14 mouse cellular contexts compared by ENCODE assay signal in the genomic region with DNA sequence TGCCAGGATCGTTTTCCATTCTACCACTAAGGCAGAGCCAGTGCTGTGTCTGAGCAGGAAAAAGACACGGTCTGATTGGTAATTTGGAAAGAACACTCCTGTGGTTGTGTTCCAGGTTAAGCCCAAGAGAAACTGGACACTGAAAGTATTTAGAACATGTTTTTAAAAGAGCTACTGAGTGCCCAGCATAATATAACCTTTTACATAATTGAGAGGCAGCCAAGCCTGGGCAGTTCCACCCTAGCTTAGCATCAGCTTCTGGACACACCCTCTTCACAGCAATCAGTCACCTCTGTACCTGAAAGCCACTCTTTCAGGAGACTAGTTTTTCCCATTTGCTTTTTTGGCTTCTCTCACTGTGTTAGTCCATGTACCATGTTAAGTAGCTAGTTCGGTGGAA.
DNase-seq lines count a peak whose midpoint lies in the region; ATAC-seq and TF ChIP-seq lines count a peak whose summit lies in the region.
"Had no signal": no experiment of that assay in that cellular context is flagged by ENCODE, and none has a peak within 500 bp of the region (broad histone marks: within the 10 kb centered on the region; RNA-seq: fewer than 3 reads in every experiment).

No protein-coding gene starts in this region.

- TF ChIP-seq CTCF in gastrocnemius, adult 2 months (IDR thresholded peaks at IDR 0.05): no peak
- TF ChIP-seq CTCF in kidney, adult 2 months (conservative IDR thresholded peaks at IDR 0.05; ENCODE audit: insufficient read depth, insufficient read length, low read depth, low read length): no peak

- no peaks in the 10 kb centered on the region for H3K9me3 ChIP-seq in kidney, embryonic 16.5 days (ENCODE audit: low read length)
- H3K9me3 ChIP-seq: embryonic facial prominence, embryonic 13.5 days; forebrain, embryonic 12.5 days had no signal

- ATAC-seq in kidney, embryonic 16.5 days (ENCODE audit: low FRiP score, low TSS enrichment): no peak

- peak overlapping the region; percentile 68 for H3K27ac ChIP-seq in gastrocnemius, adult 2 months
- H3K27ac ChIP-seq in kidney, adult 2 months (ENCODE audit: insufficient read depth, low read depth, low read length): peak overlapping the region; percentile 41; the same call in 1 of the 2 replicates
- no peak overlapping the region for H3K27ac ChIP-seq in kidney, embryonic 16.5 days (ENCODE audit: low read length)
- H3K27ac ChIP-seq: embryonic facial prominence, embryonic 13.5 days; forebrain, embryonic 12.5 days had no signal

- no peak overlapping the region for H3K4me2 ChIP-seq in kidney, embryonic 16.5 days (replicated peaks; ENCODE audit: low read depth, low read length)
- H3K4me2 ChIP-seq: embryonic facial prominence, embryonic 13.5 days; forebrain, embryonic 12.5 days had no signal

- no peak overlapping the region for H3K4me3 ChIP-seq in gastrocnemius, adult 2 months
- no peak overlapping the region for H3K4me3 ChIP-seq in kidney, adult 2 months (ENCODE audit: insufficient read depth, low read depth, low read length)
- H3K4me3 ChIP-seq in kidney, embryonic 16.5 days (ENCODE audit: low read length): no peak overlapping the region
- H3K4me3 ChIP-seq: embryonic facial prominence, embryonic 13.5 days; forebrain, embryonic 12.5 days had no signal

- intact Hi-C loops in gastrocnemius, adult 2 months (cut with DNase I): no loop called here
- intact Hi-C loops in gastrocnemius, postnatal 14 days (cut with DNase I; ENCODE audit: low total_unique reads): no loop called here

- 58% methylated on average over 3 of the region's 3 CpGs for WGBS in kidney, adult 2 months
- WGBS in kidney, embryonic 16.5 days: 88% methylated on average over 3 of the region's 3 CpGs

- H3K36me3 ChIP-seq in kidney, adult 2 months (ENCODE audit: control insufficient read depth, insufficient read depth, low read length): no peaks in the 10 kb centered on the region
- H3K36me3 ChIP-seq in kidney, embryonic 16.5 days (ENCODE audit: insufficient read depth, low read length): no peaks in the 10 kb centered on the region
- H3K36me3 ChIP-seq: embryonic facial prominence, embryonic 13.5 days; forebrain, embryonic 12.5 days had no signal

- H3K9ac ChIP-seq in kidney, embryonic 16.5 days (replicated peaks; ENCODE audit: low read length): no peak overlapping the region
- H3K9ac ChIP-seq: embryonic facial prominence, embryonic 13.5 days; forebrain, embryonic 12.5 days had no signal

- peaks cover 7% of the 10 kb centered on the region; the same call in 1 of the 2 replicates for H3K4me1 ChIP-seq in kidney, adult 2 months (ENCODE audit: control insufficient read depth, insufficient read depth, low read length)
- H3K4me1 ChIP-seq in kidney, embryonic 16.5 days (ENCODE audit: insufficient read depth, low read length): no peaks in the 10 kb centered on the region
- H3K4me1 ChIP-seq: embryonic facial prominence, embryonic 13.5 days; forebrain, embryonic 12.5 days had no signal

- peak; percentile 42 for DNase-seq in gastrocnemius, adult 2 months
- DNase-seq in gastrocnemius, postnatal 14 days: no peak
- DNase-seq in kidney, adult 2 months: peak; percentile 80
- peak; percentile 60 for DNase-seq in adipocyte (ENCODE audit: low spot score)
- peak; percentile 77 for DNase-seq in kidney, adult 9 months
- no peak for DNase-seq in cerebellum, adult 11-12 months
- no peak for DNase-seq in layer of hippocampus, adult 8-10 months (ENCODE audit: low spot score in 2 of 2)
- DNase-seq: adrenal gland, postnatal 36 days; cerebellum, adult 11 months; left cerebral cortex, postnatal 4 days; lung, adult 2 months had no signal

- TF ChIP-seq POLR2A in kidney, adult 2 months (IDR thresholded peaks at IDR 0.05; ENCODE audit: low read depth, low read length): no peak

- H3K27me3 ChIP-seq in kidney, adult 2 months (replicated peaks; ENCODE audit: control insufficient read depth, insufficient read depth, low read length): no peaks in the 10 kb centered on the region
- no peaks in the 10 kb centered on the region for H3K27me3 ChIP-seq in kidney, embryonic 16.5 days (ENCODE audit: insufficient read depth, low read length)
- H3K27me3 ChIP-seq: embryonic facial prominence, embryonic 13.5 days; forebrain, embryonic 12.5 days had no signal

Comparison
In these comparisons a context has a peak if more than half of its experiments do, and no peak if none do; other contexts are left out.
1. DNase-seq: peak in gastrocnemius, adult 2 months (single experiment), kidney, adult 2 months (single experiment), adipocyte (single experiment) and kidney, adult 9 months (single experiment); none in gastrocnemius, postnatal 14 days (single experiment), cerebellum, adult 11-12 months (single experiment) and layer of hippocampus, adult 8-10 months (0 of 2).